Mouse (Mus musculus) G1E (cell line): Measurements from ENCODE around the gene Pafah1b1.

Experiments
- CTCF ChIP-seq: IDR thresholded peaks from 2 replicates; pipeline ENCODE4 v1.5.1; 2012; ENCODE audit warnings: low read depth, low read length, inconsistent platforms, mixed read lengths
- GATA1 ChIP-seq: IDR thresholded peaks from 2 replicates; pipeline ENCODE4 v1.6.1; 2012; ENCODE audit warnings: borderline replicate concordance, low read length, inconsistent platforms, mixed read lengths

GRCm38 (mm10) chr11:74625333-74625732, 99.1 kb downstream of the Pafah1b1 start:
- TF ChIP-seq CTCF (no peak), GATA1 (no peak)
